Mouse (Mus musculus): Measurements from ENCODE around the gene Akap6. TPM values are rescaled to one million over a fixed set of nuclear protein-coding genes. Genes with fewer than 3 reads are reported as not detected.

Gene Akap6
- polyA plus RNA-seq, 1 experiment: 0.78 TPM

DNA sequence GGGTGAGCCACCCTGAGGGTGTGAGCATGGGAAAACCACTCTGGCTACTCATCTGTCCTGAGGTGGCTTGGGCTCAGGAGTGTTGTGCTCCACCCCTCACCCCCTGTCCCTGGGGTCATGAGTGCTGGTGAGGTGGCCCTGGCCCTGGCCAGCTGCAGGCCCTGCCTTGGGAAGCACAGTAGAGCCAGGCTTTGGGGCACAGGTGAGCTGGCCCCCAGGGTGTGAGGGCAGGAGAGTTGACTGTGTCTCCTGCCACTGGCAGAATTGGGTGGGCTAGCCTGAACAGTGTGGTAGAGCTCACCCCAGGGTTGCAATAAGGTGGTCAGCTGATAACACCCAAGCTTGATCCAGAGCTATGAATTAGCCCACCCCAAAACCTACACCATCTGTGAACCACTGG lies 86.0 kb downstream of the Akap6 start:
- no peak for DNase-seq
- no peak overlapping the region for H3K27ac ChIP-seq (ENCODE audit: control insufficient read depth, insufficient read depth, low read length)
- no peaks in the 10 kb centered on the region for H3K27me3 ChIP-seq (ENCODE audit: control insufficient read depth, insufficient read depth, low read length)
- TF ChIP-seq POLR2A (IDR thresholded peaks at IDR 0.05; ENCODE audit: control insufficient read depth, extremely low read depth, insufficient read depth, low read length, poor library complexity): no peak
- TF ChIP-seq CTCF (IDR thresholded peaks at IDR 0.05; ENCODE audit: borderline replicate concordance, control insufficient read depth, extremely low read depth, insufficient read depth, low read length, poor library complexity): no peak
- H3K36me3 ChIP-seq (ENCODE audit: control insufficient read depth, insufficient read depth, low read length): no peaks in the 10 kb centered on the region
- H3K4me3 ChIP-seq (ENCODE audit: control insufficient read depth, insufficient read depth, low read length): no peak overlapping the region
- peaks cover 2% of the 10 kb centered on the region; the same call in 1 of the 2 replicates for H3K4me1 ChIP-seq (replicated peaks; ENCODE audit: control insufficient read depth, insufficient read depth, low read length)

DNA sequence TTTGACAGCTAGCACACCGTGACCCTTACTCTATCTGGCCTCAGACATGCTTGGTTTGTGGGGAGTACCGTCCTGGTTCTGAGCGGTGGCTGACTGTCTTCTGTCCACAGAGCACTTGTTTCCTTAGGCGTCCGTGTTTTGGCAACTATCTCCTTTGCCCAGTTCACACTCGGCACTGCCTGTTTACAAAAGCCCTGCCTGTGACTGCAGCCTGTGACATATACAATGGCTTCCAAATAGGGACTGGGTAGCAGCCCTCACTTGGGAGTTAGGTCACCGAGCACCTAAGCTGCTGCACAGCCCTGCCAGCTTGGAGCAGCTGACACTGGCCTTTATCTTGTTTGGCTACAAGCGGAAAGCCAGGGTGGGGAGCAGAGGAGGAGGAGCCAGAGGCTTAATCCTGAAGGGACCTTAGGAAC lies 91.2 kb downstream of the Akap6 start:
- Histone ChIP-seq H3K4me3 (ENCODE audit: control insufficient read depth, insufficient read depth, low read length) (no peak overlapping the region), H3K27ac (ENCODE audit: control insufficient read depth, insufficient read depth, low read length) (no peak overlapping the region), H3K36me3 (ENCODE audit: control insufficient read depth, insufficient read depth, low read length) (no peaks in the 10 kb centered on the region), H3K4me1 (replicated peaks; ENCODE audit: control insufficient read depth, insufficient read depth, low read length) (peaks cover 5% of the 10 kb centered on the region; the same call in 1 of the 2 replicates), H3K27me3 (ENCODE audit: control insufficient read depth, insufficient read depth, low read length) (no peaks in the 10 kb centered on the region)
- DNase-seq: no peak
- no peak for TF ChIP-seq POLR2A (IDR thresholded peaks at IDR 0.05; ENCODE audit: control insufficient read depth, extremely low read depth, insufficient read depth, low read length, poor library complexity)
- TF ChIP-seq CTCF (IDR thresholded peaks at IDR 0.05; ENCODE audit: borderline replicate concordance, control insufficient read depth, extremely low read depth, insufficient read depth, low read length, poor library complexity): no peak
- WGBS: 89% methylated on average over 8 of the region's 8 CpGs

GRCm38 (mm10) chr12:52794131-52794530 lies 94.9 kb downstream of the Akap6 start:
- Histone ChIP-seq H3K4me1 (replicated peaks; ENCODE audit: control insufficient read depth, insufficient read depth, low read length) (peaks cover 15% of the 10 kb centered on the region), H3K27ac (ENCODE audit: control insufficient read depth, insufficient read depth, low read length) (no peak overlapping the region), H3K36me3 (ENCODE audit: control insufficient read depth, insufficient read depth, low read length) (no peaks in the 10 kb centered on the region), H3K4me3 (ENCODE audit: control insufficient read depth, insufficient read depth, low read length) (no peak overlapping the region), H3K27me3 (ENCODE audit: control insufficient read depth, insufficient read depth, low read length) (no peaks in the 10 kb centered on the region)
- DNase-seq: no peak
- WGBS: 91% methylated on average over 4 of the region's 4 CpGs
- TF ChIP-seq CTCF (IDR thresholded peaks at IDR 0.05; ENCODE audit: borderline replicate concordance, control insufficient read depth, extremely low read depth, insufficient read depth, low read length, poor library complexity) (no peak), POLR2A (IDR thresholded peaks at IDR 0.05; ENCODE audit: control insufficient read depth, extremely low read depth, insufficient read depth, low read length, poor library complexity) (no peak)

DNA sequence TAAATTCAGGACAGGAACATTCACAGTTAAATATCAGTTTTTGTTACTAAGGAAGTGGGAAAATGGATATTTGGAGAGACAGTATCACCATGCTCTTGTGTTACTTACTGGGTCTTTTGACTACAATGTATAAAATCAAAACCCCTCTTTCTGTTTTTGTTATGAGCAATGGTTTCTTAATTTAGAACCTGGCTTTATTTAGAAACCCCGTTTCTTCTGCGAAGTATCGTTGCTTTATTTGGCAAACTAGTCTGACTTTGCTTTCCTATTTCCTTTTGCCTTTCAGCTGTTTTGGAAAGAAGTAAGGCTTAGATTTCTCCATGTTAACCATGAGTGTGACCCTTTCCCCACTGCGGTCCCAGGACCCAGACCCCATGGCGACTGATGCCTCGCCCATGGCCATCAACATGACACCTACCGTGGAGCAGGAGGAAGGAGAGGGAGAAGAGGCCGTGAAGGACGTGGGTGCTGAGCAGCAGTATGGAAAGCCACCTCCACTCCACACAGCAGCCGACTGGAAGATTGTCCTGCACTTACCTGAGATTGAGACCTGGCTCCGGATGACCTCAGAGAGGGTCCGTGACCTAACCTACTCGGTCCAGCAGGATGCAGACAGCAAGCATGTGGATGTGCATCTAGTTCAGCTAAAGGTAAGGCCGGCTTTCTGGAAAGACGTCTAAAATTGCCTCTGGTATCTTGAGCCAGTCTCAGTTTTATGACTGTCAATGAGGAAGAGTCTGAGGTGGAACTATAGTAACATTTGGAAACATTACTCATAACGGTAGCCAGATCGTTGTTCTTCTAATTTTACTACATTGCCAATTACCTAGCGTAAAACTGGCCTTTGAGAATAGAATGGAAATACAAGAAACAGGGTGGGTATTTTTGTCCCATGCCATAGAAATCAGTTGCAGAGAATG lies 96.6 kb downstream of the Akap6 start:
- 89% methylated on average over 18 of the region's 18 CpGs for WGBS
- Histone ChIP-seq H3K4me3 (ENCODE audit: control insufficient read depth, insufficient read depth, low read length) (no peak overlapping the region), H3K4me1 (replicated peaks; ENCODE audit: control insufficient read depth, insufficient read depth, low read length) (peaks cover 15% of the 10 kb centered on the region), H3K27ac (ENCODE audit: control insufficient read depth, insufficient read depth, low read length) (no peak overlapping the region), H3K36me3 (ENCODE audit: control insufficient read depth, insufficient read depth, low read length) (no peaks in the 10 kb centered on the region), H3K27me3 (ENCODE audit: control insufficient read depth, insufficient read depth, low read length) (no peaks in the 10 kb centered on the region)
- no peak for DNase-seq
- TF ChIP-seq POLR2A (IDR thresholded peaks at IDR 0.05; ENCODE audit: control insufficient read depth, extremely low read depth, insufficient read depth, low read length, poor library complexity) (no peak), CTCF (IDR thresholded peaks at IDR 0.05; ENCODE audit: borderline replicate concordance, control insufficient read depth, extremely low read depth, insufficient read depth, low read length, poor library complexity) (no peak)

- no peak overlapping the region for H3K4me3 ChIP-seq (ENCODE audit: control insufficient read depth, insufficient read depth, low read length)
- TF ChIP-seq POLR2A (IDR thresholded peaks at IDR 0.05; ENCODE audit: control insufficient read depth, extremely low read depth, insufficient read depth, low read length, poor library complexity) (no peak), CTCF (IDR thresholded peaks at IDR 0.05; ENCODE audit: borderline replicate concordance, control insufficient read depth, extremely low read depth, insufficient read depth, low read length, poor library complexity) (no peak)
Measured at GRCm38 (mm10) chr12:52796471-52796795, 97.2 kb downstream of the Akap6 start.

GRCm38 (mm10) chr12:52799717-52800116 lies 100.5 kb downstream of the Akap6 start:
- Histone ChIP-seq H3K27me3 (ENCODE audit: control insufficient read depth, insufficient read depth, low read length) (no peaks in the 10 kb centered on the region), H3K36me3 (ENCODE audit: control insufficient read depth, insufficient read depth, low read length) (no peaks in the 10 kb centered on the region), H3K4me3 (ENCODE audit: control insufficient read depth, insufficient read depth, low read length) (no peak overlapping the region), H3K27ac (ENCODE audit: control insufficient read depth, insufficient read depth, low read length) (no peak overlapping the region), H3K4me1 (replicated peaks; ENCODE audit: control insufficient read depth, insufficient read depth, low read length) (peaks cover 13% of the 10 kb centered on the region)
- WGBS: 94% methylated on average over 9 of the region's 9 CpGs
- no peak for DNase-seq
- TF ChIP-seq POLR2A (IDR thresholded peaks at IDR 0.05; ENCODE audit: control insufficient read depth, extremely low read depth, insufficient read depth, low read length, poor library complexity) (no peak), CTCF (IDR thresholded peaks at IDR 0.05; ENCODE audit: borderline replicate concordance, control insufficient read depth, extremely low read depth, insufficient read depth, low read length, poor library complexity) (no peak)

More at GRCm38 (mm10) chr12:52796471-52796795, 97.2 kb downstream of the Akap6 start:
- DNase-seq: peak; percentile 57
- H3K36me3 ChIP-seq (ENCODE audit: control insufficient read depth, insufficient read depth, low read length): no peaks in the 10 kb centered on the region
- H3K27ac ChIP-seq (ENCODE audit: control insufficient read depth, insufficient read depth, low read length): no peak overlapping the region
- WGBS: 8% methylated on average over 4 of the region's 4 CpGs
- H3K27me3 ChIP-seq (ENCODE audit: control insufficient read depth, insufficient read depth, low read length): no peaks in the 10 kb centered on the region
- peaks cover 15% of the 10 kb centered on the region for H3K4me1 ChIP-seq (replicated peaks; ENCODE audit: control insufficient read depth, insufficient read depth, low read length)

All from thymus, adult 2 months (tissue).